Mouse (Mus musculus) liver, embryonic 13.5 days (tissue): ENCODE data around the gene Iqgap2. TPM values are rescaled to one million over a fixed set of nuclear protein-coding genes. Genes with fewer than 3 reads are reported as not detected.

Experiments used
- ATAC-seq: fragments of 200-750 bp; cut with Nextera tagmentation; 2 replicates; pipeline ENCODE4 v1.8.0; 2017; ENCODE audit warnings: low read depth, mild to moderate bottlenecking, moderate number of reproducible peaks, moderate library complexity
- DNase-seq: peaks from one replicate; pipeline ENCODE4 v3.0.0; 2022
- H3K27ac ChIP-seq: fragments of 300-500 bp; sonication (generic); 2 replicates; pipeline ENCODE4 v1.5.1; 2015; ENCODE audit warnings: moderate library complexity, mild to moderate bottlenecking, inconsistent platforms
- H3K27me3 ChIP-seq: fragments of 300-500 bp; sonication (generic); 2 replicates; pipeline ENCODE4 v1.6.1; 2015; ENCODE audit warnings: mild to moderate bottlenecking, inconsistent platforms
- H3K36me3 ChIP-seq: fragments of 300-500 bp; sonication (generic); 2 replicates; pipeline ENCODE4 v1.6.1; 2015; ENCODE audit warnings: mild to moderate bottlenecking, inconsistent platforms
- H3K4me1 ChIP-seq: fragments of 300-500 bp; sonication (generic); replicated peaks from 2 replicates; pipeline ENCODE4 v1.6.1; 2015; ENCODE audit warnings: inconsistent platforms
- H3K4me2 ChIP-seq: fragments of 300-500 bp; sonication (generic); 2 replicates; pipeline ENCODE4 v1.6.1; 2015; ENCODE audit warnings: inconsistent platforms, mild to moderate bottlenecking, moderate library complexity
- H3K4me3 ChIP-seq: fragments of 300-500 bp; sonication (generic); replicated peaks from 2 replicates; pipeline ENCODE4 v1.5.1; 2015; ENCODE audit warnings: mild to moderate bottlenecking, inconsistent platforms
- H3K9ac ChIP-seq: fragments of 300-500 bp; sonication (generic); 2 replicates; pipeline ENCODE4 v1.6.1; 2015; ENCODE audit warnings: mild to moderate bottlenecking, inconsistent platforms
- H3K9me3 ChIP-seq: fragments of 300-500 bp; sonication (generic); replicated peaks from 2 replicates; pipeline ENCODE4 v1.6.1; 2016; ENCODE audit warnings: inconsistent platforms
- WGBS: fragments of 180-500 bp; shearing (Covaris S2); methylation state at CpG from one replicate; pipeline ENCODE4 v1.1.7; 2015; ENCODE audit not compliant: insufficient replicate concordance; 5-methylcytosine and 5-hydroxymethylcytosine counted together
- polyA plus RNA-seq: library from polyadenylated mRNA; unstranded; fragments of >200 nt; fragmentation: Nextera tagmentation; extraction: Ambion mirVana; gene quantifications from 2 replicates; pipeline ENCODE4 v1.2.1, GENCODE M21; 2015

Gene Iqgap2
- polyA plus RNA-seq, 1 experiment from 2014 or later = 11.9 TPM

DNA sequence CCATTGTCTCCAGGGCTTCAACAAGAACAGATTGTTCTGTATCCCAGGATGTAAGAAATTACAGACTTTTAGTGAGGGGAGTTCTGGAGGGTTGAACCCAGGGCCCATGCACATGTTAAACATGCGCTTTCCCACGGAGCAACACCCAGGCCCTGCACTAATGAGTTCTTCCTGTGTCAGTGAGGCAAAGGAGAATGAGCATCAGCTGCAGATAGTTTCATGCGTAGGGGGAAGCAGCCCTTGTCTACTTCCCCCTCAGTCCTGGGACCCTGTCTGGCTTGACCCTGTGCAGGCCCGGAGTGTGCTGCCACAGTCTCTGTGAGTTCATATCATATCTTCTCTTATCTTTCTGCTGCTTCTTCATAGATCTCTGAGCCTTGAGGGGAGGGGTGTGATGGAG lies 244.5 kb downstream of the Iqgap2 start:
- WGBS = 61% methylated on average over 4 of the region's 4 CpGs
- no peaks in the 10 kb centered on the region for H3K27me3 ChIP-seq
- no peak overlapping the region for H3K4me2 ChIP-seq
- H3K4me1 ChIP-seq = peaks cover 2% of the 10 kb centered on the region
- H3K36me3 ChIP-seq = peaks cover 26% of the 10 kb centered on the region
- no peak overlapping the region for H3K9ac ChIP-seq
- H3K4me3 ChIP-seq = no peak overlapping the region
- H3K9me3 ChIP-seq = no peaks in the 10 kb centered on the region
- ATAC-seq (no peak), DNase-seq (no peak)
- H3K27ac ChIP-seq = 0 out of 2 replicates have a peak overlapping the region, but pooled peaks have one; percentile 29

DNA sequence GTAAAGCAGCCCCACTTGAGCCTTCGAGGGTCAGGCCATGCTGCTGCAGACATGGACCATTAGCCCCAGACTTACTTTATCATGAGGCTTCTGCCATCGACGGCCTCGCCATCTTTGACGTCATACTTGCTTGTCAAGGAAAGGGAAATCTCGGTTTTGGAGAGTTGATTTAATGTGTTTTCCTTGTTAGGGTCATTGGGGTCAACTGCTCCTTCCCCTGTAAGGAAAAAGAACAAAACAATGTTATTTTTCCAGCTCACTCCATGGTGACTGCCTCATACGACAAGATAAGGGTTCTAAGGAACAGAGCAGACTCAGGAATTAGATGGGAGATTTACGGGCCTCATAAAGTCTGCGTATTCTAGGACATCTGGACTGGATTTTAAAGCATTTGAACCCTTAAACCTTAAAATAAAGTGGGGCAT lies 245.0 kb downstream of the Iqgap2 start:
- peaks cover under 1% of the 10 kb centered on the region; the same call in 1 of the 2 replicates for H3K4me1 ChIP-seq
- H3K36me3 ChIP-seq = peaks cover 30% of the 10 kb centered on the region
- H3K27me3 ChIP-seq = no peaks in the 10 kb centered on the region
- no peaks in the 10 kb centered on the region for H3K9me3 ChIP-seq
- DNase-seq (no peak), ATAC-seq (no peak)
- H3K27ac ChIP-seq = no peak overlapping the region
- no peak overlapping the region for H3K4me2 ChIP-seq
- no peak overlapping the region for H3K4me3 ChIP-seq
- no peak overlapping the region for H3K9ac ChIP-seq
- 71% methylated on average over 9 of the region's 9 CpGs for WGBS

DNA sequence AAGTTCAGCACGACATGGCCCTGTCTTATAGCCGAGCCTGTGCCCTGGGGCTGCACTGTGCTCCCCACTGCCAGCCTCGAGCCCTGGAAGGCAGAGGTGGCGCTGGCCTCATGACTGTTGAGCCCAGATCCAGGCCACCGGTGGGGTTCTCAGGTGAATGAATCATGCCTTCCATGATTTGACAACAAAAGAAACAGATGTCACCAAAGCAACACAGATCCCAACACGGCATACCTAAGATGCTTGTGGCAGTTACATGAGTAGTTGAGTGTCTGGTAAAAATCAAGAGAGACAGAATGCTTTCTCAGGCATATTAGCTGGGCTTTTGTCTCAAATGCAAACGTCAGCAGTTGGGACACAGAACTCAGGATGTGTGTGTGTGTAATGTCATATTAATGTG lies 248.0 kb downstream of the Iqgap2 start:
- no peaks in the 10 kb centered on the region for H3K9me3 ChIP-seq
- no peak overlapping the region for H3K9ac ChIP-seq
- no peak for DNase-seq
- H3K27me3 ChIP-seq = no peaks in the 10 kb centered on the region
- no peak overlapping the region for H3K4me3 ChIP-seq
- H3K4me2 ChIP-seq = no peak overlapping the region
- H3K4me1 ChIP-seq = peaks cover 10% of the 10 kb centered on the region
- 69% methylated on average over 7 of the region's 7 CpGs for WGBS
- no peak for ATAC-seq
- peaks cover 41% of the 10 kb centered on the region for H3K36me3 ChIP-seq
- H3K27ac ChIP-seq = 0 out of 2 replicates have a peak overlapping the region, but pooled peaks have one; percentile 6

DNA sequence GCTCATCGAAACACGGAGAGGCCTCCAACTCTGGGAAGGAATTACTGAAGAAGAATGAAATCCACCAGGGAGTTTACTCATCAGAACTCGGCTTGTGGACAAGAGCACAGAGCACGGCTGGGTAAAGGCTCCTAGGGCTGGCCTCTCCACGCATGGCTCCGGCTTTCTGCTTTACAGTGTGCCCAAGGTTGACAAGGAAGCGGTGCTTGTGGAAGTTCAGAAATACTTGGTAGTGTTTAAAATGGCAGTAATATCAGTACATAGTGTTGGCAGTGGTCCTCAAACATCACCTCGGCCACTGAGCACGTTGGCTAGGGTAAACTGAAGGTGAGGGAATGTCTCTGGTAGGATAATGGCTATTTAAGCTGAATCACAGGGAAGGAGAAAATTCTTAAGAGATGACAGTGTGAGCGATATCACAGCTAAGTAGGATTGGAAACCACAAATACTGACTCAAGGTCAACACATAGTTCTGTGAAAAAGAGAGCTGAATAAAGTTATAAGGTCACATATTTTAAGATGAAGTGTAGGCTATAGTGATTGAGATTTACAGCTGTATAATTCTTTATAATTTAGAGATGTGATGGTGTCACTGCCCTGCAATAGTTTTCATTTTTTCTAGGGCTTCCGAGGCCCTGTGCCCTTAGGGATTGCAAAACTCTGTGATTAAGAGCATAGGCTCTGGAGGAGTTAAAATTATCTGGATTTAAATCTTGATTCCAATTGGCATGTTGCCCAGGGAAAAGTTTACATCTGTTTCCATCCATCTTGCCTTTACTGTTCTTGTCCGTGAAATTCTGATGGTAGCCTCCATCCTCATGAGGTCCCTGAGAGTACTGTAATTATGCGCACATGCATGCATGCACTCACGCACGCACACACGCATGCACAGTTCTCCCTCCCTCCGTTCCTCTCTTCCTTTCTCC lies 250.4 kb downstream of the Iqgap2 start:
- H3K4me2 ChIP-seq = no peak overlapping the region
- no peak for DNase-seq
- H3K9ac ChIP-seq = no peak overlapping the region
- H3K36me3 ChIP-seq = peaks cover 46% of the 10 kb centered on the region
- H3K9me3 ChIP-seq = no peaks in the 10 kb centered on the region
- no peaks in the 10 kb centered on the region for H3K27me3 ChIP-seq
- peaks cover 23% of the 10 kb centered on the region for H3K4me1 ChIP-seq
- H3K4me3 ChIP-seq = no peak overlapping the region
- 87% methylated on average over 17 of the region's 17 CpGs for WGBS
- ATAC-seq = no peak
- H3K27ac ChIP-seq = no peak overlapping the region

DNA sequence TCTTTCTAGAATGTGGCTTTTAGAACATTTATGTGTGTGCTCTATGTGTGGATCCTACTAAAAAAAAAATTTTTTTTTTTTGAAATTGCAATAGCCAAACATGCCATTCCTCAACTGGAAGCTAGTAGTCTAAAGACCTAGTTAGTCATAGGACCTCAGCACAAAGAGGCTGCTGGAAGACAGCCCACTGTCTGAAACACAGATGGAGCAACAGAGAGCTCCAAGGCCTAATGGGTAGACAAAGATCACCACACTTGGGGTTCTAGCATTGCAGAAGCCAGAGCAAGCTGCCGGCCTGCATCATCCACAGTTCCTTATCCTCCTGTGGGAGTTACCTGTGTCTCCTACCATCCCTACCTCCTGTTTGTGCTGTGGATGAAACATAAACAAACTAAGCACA lies 251.3 kb downstream of the Iqgap2 start:
- H3K27me3 ChIP-seq = no peaks in the 10 kb centered on the region
- H3K9me3 ChIP-seq = no peaks in the 10 kb centered on the region
- peaks cover 41% of the 10 kb centered on the region for H3K36me3 ChIP-seq
- peaks cover 24% of the 10 kb centered on the region for H3K4me1 ChIP-seq
- no peak overlapping the region for H3K9ac ChIP-seq
- H3K4me2 ChIP-seq = no peak overlapping the region
- no peak overlapping the region for H3K4me3 ChIP-seq
- DNase-seq (no peak), ATAC-seq (no peak)
- H3K27ac ChIP-seq = no peak overlapping the region
- 90% methylated on average over 1 of the region's 1 CpGs for WGBS

DNA sequence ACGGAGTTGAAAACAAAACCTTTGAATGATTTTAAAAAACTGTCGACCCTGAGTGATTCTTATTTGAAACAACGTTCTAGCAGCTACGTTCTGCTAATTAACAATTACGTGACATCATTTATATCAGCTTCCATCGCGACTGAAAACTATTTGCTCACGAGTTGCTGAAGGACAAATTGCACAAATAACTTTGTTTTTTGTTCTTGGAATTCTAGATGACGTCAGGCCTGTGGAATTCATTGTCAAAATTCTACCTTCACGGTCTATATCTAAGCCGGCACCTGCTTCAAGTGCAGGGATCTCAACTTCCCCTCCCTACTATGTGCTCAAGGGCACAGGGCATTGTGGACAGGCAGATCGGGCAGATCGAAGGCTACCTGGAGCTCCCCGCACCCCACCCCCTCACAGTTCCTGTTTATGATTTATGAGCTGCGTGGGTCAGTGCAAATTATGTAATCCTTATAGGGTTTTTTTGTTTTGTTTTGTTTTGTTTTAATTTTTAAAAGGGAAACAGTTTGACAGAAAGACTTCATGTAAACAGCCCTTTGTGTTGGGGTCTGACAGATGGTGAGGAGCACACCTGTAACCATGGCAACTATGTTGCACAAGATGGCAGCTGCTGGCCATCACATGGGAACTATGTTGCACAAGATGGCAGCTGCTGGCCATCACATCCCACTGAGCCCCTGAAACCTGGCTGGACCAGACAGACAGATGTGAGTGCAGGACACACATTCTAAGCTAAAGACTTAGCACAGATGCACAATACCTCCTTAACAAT lies 252.2 kb downstream of the Iqgap2 start:
- Histone ChIP-seq H3K4me1 (peaks cover 31% of the 10 kb centered on the region), H3K9me3 (no peaks in the 10 kb centered on the region), H3K9ac (no peak overlapping the region), H3K27ac (peak overlapping the region; percentile 35; the same call in 1 of the 2 replicates), H3K27me3 (no peaks in the 10 kb centered on the region), H3K4me2 (no peak overlapping the region), H3K4me3 (no peak overlapping the region), H3K36me3 (peaks cover 39% of the 10 kb centered on the region)
- 70% methylated on average over 15 of the region's 15 CpGs for WGBS
- ATAC-seq = no peak
- DNase-seq = no peak

GRCm38 (mm10) chr13:95638894-95639293 lies 252.8 kb downstream of the Iqgap2 start:
- ATAC-seq (no peak), DNase-seq (no peak)
- 41% methylated on average over 5 of the region's 5 CpGs for WGBS
- Histone ChIP-seq H3K36me3 (peaks cover 36% of the 10 kb centered on the region), H3K9me3 (no peaks in the 10 kb centered on the region), H3K4me1 (peaks cover 37% of the 10 kb centered on the region), H3K27ac (peak overlapping the region; percentile 64; the same call in 1 of the 2 replicates), H3K4me3 (no peak overlapping the region), H3K4me2 (no peak overlapping the region), H3K9ac (no peak overlapping the region), H3K27me3 (no peaks in the 10 kb centered on the region)

DNA sequence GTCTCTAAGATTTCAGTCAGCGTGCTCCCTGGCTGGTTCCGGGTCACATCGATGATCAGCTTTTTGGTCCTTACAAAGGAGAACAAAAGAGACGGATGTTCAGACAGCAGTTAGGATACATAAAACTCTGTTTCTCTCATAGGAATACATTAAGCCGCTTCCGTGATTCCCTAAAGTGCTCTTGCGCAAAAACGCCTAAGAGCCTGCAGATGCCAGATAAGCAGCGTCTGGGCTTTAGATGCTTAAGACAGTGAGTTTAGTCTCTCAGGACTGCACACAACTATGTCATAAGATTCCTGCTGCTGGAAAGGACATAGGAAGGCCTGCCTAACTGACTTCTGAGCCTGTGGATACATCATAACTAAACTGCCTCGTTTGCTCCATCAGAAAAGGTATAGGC lies 254.0 kb downstream of the Iqgap2 start:
- Histone ChIP-seq H3K9me3 (no peaks in the 10 kb centered on the region), H3K4me3 (no peak overlapping the region), H3K4me1 (peaks cover 42% of the 10 kb centered on the region), H3K4me2 (no peak overlapping the region), H3K27me3 (no peaks in the 10 kb centered on the region), H3K36me3 (peaks cover 31% of the 10 kb centered on the region), H3K27ac (peak overlapping the region; percentile 64; the same call in 1 of the 2 replicates), H3K9ac (no peak overlapping the region)
- WGBS = 62% methylated on average over 10 of the region's 10 CpGs
- ATAC-seq = no peak
- DNase-seq = no peak

DNA sequence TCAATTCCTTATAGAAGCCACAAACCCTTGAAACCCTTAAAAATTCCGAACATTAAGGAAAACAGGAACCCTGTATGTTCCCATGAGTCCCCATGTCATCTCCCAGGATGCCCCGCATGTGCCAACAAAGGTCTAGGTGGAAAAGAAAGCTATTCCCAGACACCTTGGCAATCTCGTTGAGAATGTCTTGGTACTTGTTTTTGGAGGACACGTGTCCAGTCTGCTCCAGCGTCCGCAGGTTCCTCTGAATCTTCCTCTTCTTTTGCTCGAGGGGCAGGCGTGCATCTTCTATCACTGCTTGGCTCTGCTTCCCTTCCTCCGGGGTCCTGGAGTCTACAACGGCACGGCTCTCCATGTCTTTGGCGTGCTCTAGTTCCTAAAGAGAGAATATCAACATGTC lies 256.4 kb downstream of the Iqgap2 start:
- Histone ChIP-seq H3K27ac (0 out of 2 replicates have a peak overlapping the region, but pooled peaks have one; percentile 24), H3K4me1 (peaks cover 42% of the 10 kb centered on the region), H3K36me3 (peaks cover 27% of the 10 kb centered on the region), H3K9me3 (no peaks in the 10 kb centered on the region), H3K4me3 (no peak overlapping the region), H3K27me3 (no peaks in the 10 kb centered on the region), H3K9ac (no peak overlapping the region), H3K4me2 (no peak overlapping the region)
- ATAC-seq (no peak), DNase-seq (no peak)
- WGBS = 75% methylated on average over 12 of the region's 12 CpGs

GRCm38 (mm10) chr13:95634451-95634850 lies 257.3 kb downstream of the Iqgap2 start:
- ATAC-seq (no peak), DNase-seq (no peak)
- H3K27ac ChIP-seq = peak overlapping the region; percentile 73; the same call in 1 of the 2 replicates
- peaks cover 37% of the 10 kb centered on the region for H3K4me1 ChIP-seq
- H3K36me3 ChIP-seq = peaks cover 36% of the 10 kb centered on the region
- no peaks in the 10 kb centered on the region for H3K9me3 ChIP-seq
- H3K4me2 ChIP-seq = no peak overlapping the region
- H3K4me3 ChIP-seq = no peak overlapping the region
- H3K9ac ChIP-seq = no peak overlapping the region
- no peaks in the 10 kb centered on the region for H3K27me3 ChIP-seq
- 9% methylated on average over 2 of the region's 2 CpGs for WGBS

DNA sequence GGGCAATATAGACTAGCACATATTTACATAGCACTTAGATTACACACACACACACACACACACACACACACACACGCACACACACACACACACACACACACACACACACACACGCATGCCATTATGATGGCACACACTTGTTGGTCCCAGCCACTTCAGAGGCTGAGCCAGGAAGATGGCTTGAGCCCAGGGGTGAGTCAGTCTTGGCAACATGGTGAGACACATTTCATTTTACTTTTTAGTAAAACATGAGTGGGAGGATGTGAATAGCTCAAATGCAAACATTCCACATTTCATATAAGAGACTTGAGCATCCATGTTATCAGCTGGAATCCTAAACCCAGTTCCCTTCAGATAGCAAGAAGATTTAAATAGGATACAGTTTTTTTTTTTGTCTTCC lies 258.3 kb downstream of the Iqgap2 start:
- H3K9me3 ChIP-seq = no peaks in the 10 kb centered on the region
- H3K9ac ChIP-seq = no peak overlapping the region
- WGBS = 81% methylated on average over 2 of the region's 2 CpGs
- peak overlapping the region; percentile 73; the same call in 1 of the 2 replicates for H3K27ac ChIP-seq
- no peak overlapping the region for H3K4me3 ChIP-seq
- H3K4me1 ChIP-seq = peaks cover 28% of the 10 kb centered on the region
- no peak overlapping the region for H3K4me2 ChIP-seq
- peaks cover 46% of the 10 kb centered on the region for H3K36me3 ChIP-seq
- ATAC-seq (no peak), DNase-seq (no peak)
- no peaks in the 10 kb centered on the region for H3K27me3 ChIP-seq
